In the genomic region with DNA sequence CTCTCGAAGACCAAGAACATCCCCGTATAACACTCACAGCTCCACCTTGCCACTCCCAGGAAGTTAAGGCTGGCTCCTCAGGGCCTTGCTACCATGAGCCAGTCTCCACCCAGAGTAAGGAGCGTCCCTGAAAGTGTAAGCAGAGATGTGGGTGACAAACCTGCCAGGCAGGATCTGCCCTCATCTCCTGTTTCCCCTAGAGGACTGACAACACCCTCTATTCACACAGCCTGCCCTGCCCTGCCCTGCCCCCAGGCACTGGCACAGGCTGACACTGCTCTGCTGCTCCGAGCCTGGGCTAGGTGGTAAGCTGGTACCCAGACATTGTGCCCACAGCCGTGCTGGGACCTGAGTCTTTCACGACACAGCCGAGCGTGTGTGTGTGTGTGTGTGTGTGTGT, we compare ENCODE assay signal across 12 mouse cellular contexts. TPM values are rescaled to one million over a fixed set of nuclear protein-coding genes. Genes with fewer than 3 reads are reported as not detected.
DNase-seq lines count a peak whose midpoint lies in the region; ATAC-seq and TF ChIP-seq lines count a peak whose summit lies in the region.
"Had no signal": no experiment of that assay in that cellular context is flagged by ENCODE, and none has a peak within 500 bp of the region (broad histone marks: within the 10 kb centered on the region; RNA-seq: fewer than 3 reads in every experiment).

No protein-coding gene starts in this region.

- no peaks in the 10 kb centered on the region for H3K9me3 ChIP-seq in E14TG2a.4 (ENCODE audit: low read length)
- H3K9me3 ChIP-seq: forebrain, embryonic 10.5 days had no signal

- H3K27ac ChIP-seq in cortical plate, adult 2 months (ENCODE audit: insufficient read depth, low read length), result peak overlapping the region; percentile 95
- H3K27ac ChIP-seq: forebrain, embryonic 10.5 days; hindbrain, postnatal 0 days had no signal

- TF ChIP-seq CTCF in E14TG2a.4 (conservative IDR thresholded peaks at IDR 0.05; ENCODE audit: low read length), result no peak
- no peak for TF ChIP-seq CTCF in cortical plate, adult 2 months (IDR thresholded peaks at IDR 0.05; ENCODE audit: extremely low read depth, insufficient read depth, low read length)

- peak; percentile 55 for DNase-seq in layer of hippocampus, adult 11-12 months (ENCODE audit: low spot score)
- DNase-seq in layer of hippocampus, adult 8-10 months (ENCODE audit: low spot score in 2 of 2), result no peak
- DNase-seq in adrenal gland, postnatal 4 days (ENCODE audit: low spot score in 2 of 2), result no peak
- no peak for DNase-seq in gastrocnemius, postnatal 25 days
- DNase-seq in gastrocnemius, adult 18-20 months (ENCODE audit: low spot score), result no peak
- DNase-seq: cerebellum, adult 18-20 months; thymus, postnatal 14 days had no signal

- ATAC-seq in megakaryocyte progenitor cell, adult 5-6 weeks (replicated peaks; ENCODE audit: poor library complexity), result peak; percentile 55
- ATAC-seq: hindbrain, postnatal 0 days had no signal

- 0 out of 2 replicates have a peak overlapping the region, but pooled peaks have one; percentile 10 for H3K4me3 ChIP-seq in E14TG2a.4 (replicated peaks; ENCODE audit: low read length)
- no peak overlapping the region for H3K4me3 ChIP-seq in cortical plate, adult 2 months (ENCODE audit: insufficient read depth, low read length)
- H3K4me3 ChIP-seq: forebrain, embryonic 10.5 days had no signal

- no peaks in the 10 kb centered on the region for H3K36me3 ChIP-seq in E14TG2a.4 (ENCODE audit: insufficient read depth, low read length)
- H3K36me3 ChIP-seq: forebrain, embryonic 10.5 days had no signal

- peaks cover 43% of the 10 kb centered on the region for H3K4me1 ChIP-seq in E14TG2a.4 (replicated peaks; ENCODE audit: low read depth, low read length)
- H3K4me1 ChIP-seq in cortical plate, adult 2 months (ENCODE audit: control insufficient read depth, insufficient read depth, low read length), result no peaks in the 10 kb centered on the region

- TF ChIP-seq POLR2A in cortical plate, adult 2 months (IDR thresholded peaks at IDR 0.05; ENCODE audit: extremely low read depth, insufficient read depth, low read length), result no peak

- peaks cover 18% of the 10 kb centered on the region for H3K27me3 ChIP-seq in E14TG2a.4 (ENCODE audit: insufficient read depth, low read length)

RNA-seq across cellular contexts. Expression of a gene that starts 27.0 kb away (rescaled TPM):
- 10 to 100 TPM in 2 of 4 experiments, 1 to 10 TPM in 2; 9.8 to 11.6 (median 10.1) TPM for total RNA-seq in layer of hippocampus, adult 8-10 months (2022)
- 6.4 and 7.4 TPM in 2 replicates for polyA plus RNA-seq in cortical plate, adult 2 months (2012; rRNA removed)
- total RNA-seq in megakaryocyte progenitor cell, adult 5-6 weeks (2015), result 3.3 TPM in 2 replicates
- 2.8 TPM in 2 replicates for total RNA-seq in megakaryocyte progenitor cell, adult 5-6 weeks (2017)
- 10 to 100 TPM; 28.4 to 30.7 TPM for total RNA-seq in adrenal gland, postnatal 4 days (2021)
- total RNA-seq in gastrocnemius, postnatal 25 days (2021), result 1 to 10 TPM; 3.4 to 5.4 TPM
- 1 to 10 TPM; 2.1 to 3.3 TPM for total RNA-seq in gastrocnemius, adult 18-20 months (2021)

RNA-seq across cellular contexts. Expression of a gene that starts 36.1 kb away (rescaled TPM):
- 10 to 100 TPM; 47.3 to 59.9 (median 56.1) TPM for total RNA-seq in layer of hippocampus, adult 8-10 months (2022)
- polyA plus RNA-seq in cortical plate, adult 2 months (2012; rRNA removed), result 84.9 and 86.0 TPM in 2 replicates
- total RNA-seq in megakaryocyte progenitor cell, adult 5-6 weeks (2015), result 138 and 147 TPM in 2 replicates
- 68.5 and 77.3 TPM in 2 replicates for total RNA-seq in megakaryocyte progenitor cell, adult 5-6 weeks (2017)
- total RNA-seq in adrenal gland, postnatal 4 days (2021), result 10 to 100 TPM; 87.2 to 87.5 TPM
- total RNA-seq in gastrocnemius, postnatal 25 days (2021), result 10 to 100 TPM; 45.1 to 45.3 TPM
- 10 to 100 TPM; 46.7 to 51.6 TPM for total RNA-seq in gastrocnemius, adult 18-20 months (2021)

RNA-seq across cellular contexts. Expression of a gene that starts 36.4 kb away (rescaled TPM):
- 10 to 100 TPM; 17.3 to 21.8 (median 19.3) TPM for total RNA-seq in layer of hippocampus, adult 8-10 months (2022)
- 12.5 and 13.3 TPM in 2 replicates for polyA plus RNA-seq in cortical plate, adult 2 months (2012; rRNA removed)
- not detected in 2 replicates for total RNA-seq in megakaryocyte progenitor cell, adult 5-6 weeks (2015)
- not detected in 2 replicates for total RNA-seq in megakaryocyte progenitor cell, adult 5-6 weeks (2017)
- total RNA-seq in adrenal gland, postnatal 4 days (2021), result 10 to 100 TPM; 12.4 to 16.5 TPM
- 1 to 10 TPM; 6.5 to 9.4 TPM for total RNA-seq in gastrocnemius, postnatal 25 days (2021)
- 1 to 10 TPM; 2.9 to 5.8 TPM for total RNA-seq in gastrocnemius, adult 18-20 months (2021)

RNA-seq across cellular contexts. Expression of a gene that starts 36.7 kb away (rescaled TPM):
- not detected for total RNA-seq in layer of hippocampus, adult 8-10 months (2022)
- 0.11 and 0.38 TPM in 2 replicates for polyA plus RNA-seq in cortical plate, adult 2 months (2012; rRNA removed)
- total RNA-seq in megakaryocyte progenitor cell, adult 5-6 weeks (2015), result not detected in 2 replicates
- not detected in 2 replicates for total RNA-seq in megakaryocyte progenitor cell, adult 5-6 weeks (2017)
- 1 to 10 TPM in 1 of 2 experiments, under 1 TPM in 1; 0.73 to 1.4 TPM for total RNA-seq in adrenal gland, postnatal 4 days (2021)
- under 1 TPM in 1 of 2 experiments, not detected in 1; 0.67 TPM for total RNA-seq in gastrocnemius, postnatal 25 days (2021)
- total RNA-seq in gastrocnemius, adult 18-20 months (2021), result not detected
- polyA plus RNA-seq: forebrain, embryonic 10.5 days had no signal

RNA-seq across cellular contexts. Expression of a gene that starts 49.5 kb away (rescaled TPM):
- total RNA-seq in layer of hippocampus, adult 8-10 months (2022), result 10 to 100 TPM; 14.4 to 17.1 (median 14.9) TPM
- polyA plus RNA-seq in cortical plate, adult 2 months (2012; rRNA removed), result 15.7 and 16.0 TPM in 2 replicates
- 10.3 and 12.1 TPM in 2 replicates for total RNA-seq in megakaryocyte progenitor cell, adult 5-6 weeks (2015)
- total RNA-seq in megakaryocyte progenitor cell, adult 5-6 weeks (2017), result 9.0 and 9.4 TPM in 2 replicates
- total RNA-seq in adrenal gland, postnatal 4 days (2021), result 10 to 100 TPM; 13.3 to 14.2 TPM
- 1 to 10 TPM; 7.0 to 9.1 TPM for total RNA-seq in gastrocnemius, postnatal 25 days (2021)
- 10 to 100 TPM; 10.8 to 11.5 TPM for total RNA-seq in gastrocnemius, adult 18-20 months (2021)
